In the genomic region with DNA sequence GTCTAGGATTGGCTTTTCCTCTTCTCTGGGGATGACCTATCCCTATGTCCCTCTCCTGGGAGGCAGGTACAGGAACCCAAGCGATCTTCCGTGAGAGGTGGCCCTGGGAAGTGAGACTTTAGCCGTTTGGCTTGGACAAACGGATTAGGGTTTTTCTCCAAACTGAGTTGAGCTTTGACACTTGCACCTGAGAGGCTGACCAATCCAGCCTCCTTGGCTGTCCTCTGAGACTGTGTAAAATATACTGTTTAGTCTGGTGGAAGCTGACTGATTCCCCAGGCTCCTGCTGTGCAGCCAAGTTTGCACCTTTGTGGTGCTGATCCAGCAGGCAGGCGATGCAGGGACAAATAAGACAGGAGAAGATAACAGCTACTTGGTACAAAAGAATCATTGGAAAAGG, we compare ENCODE assay signal across 24 mouse cellular contexts.
"Had no signal": no experiment of that assay in that cellular context is flagged by ENCODE, and none has a peak within 500 bp of the region (broad histone marks: within the 10 kb centered on the region; RNA-seq: fewer than 3 reads in every experiment).

No protein-coding gene starts in this region.

- ATAC-seq: hindbrain, postnatal 0 days; inflammation-experienced regulatory T-cells, adult 6 months; intestine, embryonic 16.5 days; liver, embryonic 12.5 days; midbrain, embryonic 15.5 days had no signal

- H3K9ac ChIP-seq: limb, embryonic 13.5 days; liver, embryonic 12.5 days; liver, embryonic 15.5 days; lung, embryonic 15.5 days; midbrain, embryonic 12.5 days; midbrain, embryonic 15.5 days; neural tube, embryonic 12.5 days; neural tube, embryonic 15.5 days had no signal

- H3K4me1 ChIP-seq: liver, embryonic 12.5 days; liver, embryonic 15.5 days; midbrain, embryonic 12.5 days; midbrain, embryonic 15.5 days; neural tube, embryonic 12.5 days; neural tube, embryonic 15.5 days had no signal

- H3K27ac ChIP-seq: hindbrain, postnatal 0 days; kidney, postnatal 0 days; limb, embryonic 10.5 days; limb, embryonic 13.5 days; liver, embryonic 12.5 days; liver, embryonic 15.5 days; lung, embryonic 15.5 days; midbrain, embryonic 12.5 days; midbrain, embryonic 15.5 days; neural tube, embryonic 12.5 days; neural tube, embryonic 15.5 days; stomach, postnatal 0 days had no signal

- H3K36me3 ChIP-seq: limb, embryonic 10.5 days; limb, embryonic 13.5 days; liver, embryonic 12.5 days; liver, embryonic 15.5 days; lung, embryonic 15.5 days; midbrain, embryonic 12.5 days; midbrain, embryonic 15.5 days; neural tube, embryonic 12.5 days; neural tube, embryonic 15.5 days had no signal

- H3K27me3 ChIP-seq: limb, embryonic 13.5 days; liver, embryonic 12.5 days; liver, embryonic 15.5 days; lung, embryonic 15.5 days; midbrain, embryonic 12.5 days; midbrain, embryonic 15.5 days; neural tube, embryonic 12.5 days; neural tube, embryonic 15.5 days had no signal

- H3K9me3 ChIP-seq: limb, embryonic 10.5 days; limb, embryonic 13.5 days; liver, embryonic 12.5 days; liver, embryonic 15.5 days; lung, embryonic 15.5 days; midbrain, embryonic 12.5 days; midbrain, embryonic 15.5 days; neural tube, embryonic 12.5 days; neural tube, embryonic 15.5 days had no signal

- H3K4me3 ChIP-seq: limb, embryonic 10.5 days; limb, embryonic 13.5 days; liver, embryonic 12.5 days; liver, embryonic 15.5 days; lung, embryonic 15.5 days; megakaryocyte, embryonic 14.5 days; midbrain, embryonic 12.5 days; midbrain, embryonic 15.5 days; neural tube, embryonic 12.5 days; neural tube, embryonic 15.5 days had no signal

- DNase-seq: layer of hippocampus, adult 9-11 months; liver; lung, postnatal 10 days; lung, postnatal 36 days; right cerebral cortex, adult 18-20 months; right cerebral cortex, postnatal 14 days; right cerebral cortex, postnatal 4 days; thymus, adult 18-20 months; thymus, postnatal 36 days had no signal

- H3K4me2 ChIP-seq: limb, embryonic 13.5 days; liver, embryonic 12.5 days; liver, embryonic 15.5 days; lung, embryonic 15.5 days; midbrain, embryonic 12.5 days; midbrain, embryonic 15.5 days; neural tube, embryonic 12.5 days; neural tube, embryonic 15.5 days had no signal
